Mouse (Mus musculus) c-Kit-positive CD71-positive TER-119-negative erythroid progenitor cells, embryonic 14.5 days (primary cell): Measurements from ENCODE around the gene Mgat4d.
"Not testable (repeated sequence)": the region's sequence is repeated elsewhere in the genome, so short reads cannot be mapped to it uniquely, and the experiment has no call there.

Experiments used
- DNase-seq: peaks from one replicate; pipeline ENCODE4 v3.0.0-alpha.2; 2013; ENCODE audit warnings: low read depth

Mgat4d gene

GRCm38 (mm10) chr8:83348263-83348662, at the start of gene Mgat4d:
Gene Mgat4d (plus strand): TSS chr8:83348471.
- DNase-seq = no peak

- peak; percentile 3 for DNase-seq
Observed at GRCm38 (mm10) chr8:83300135-83300534, 48.1 kb upstream of the Mgat4d start.

GRCm38 (mm10) chr8:83304946-83305345, 43.3 kb upstream of the Mgat4d start:
- no peak for DNase-seq

DNA sequence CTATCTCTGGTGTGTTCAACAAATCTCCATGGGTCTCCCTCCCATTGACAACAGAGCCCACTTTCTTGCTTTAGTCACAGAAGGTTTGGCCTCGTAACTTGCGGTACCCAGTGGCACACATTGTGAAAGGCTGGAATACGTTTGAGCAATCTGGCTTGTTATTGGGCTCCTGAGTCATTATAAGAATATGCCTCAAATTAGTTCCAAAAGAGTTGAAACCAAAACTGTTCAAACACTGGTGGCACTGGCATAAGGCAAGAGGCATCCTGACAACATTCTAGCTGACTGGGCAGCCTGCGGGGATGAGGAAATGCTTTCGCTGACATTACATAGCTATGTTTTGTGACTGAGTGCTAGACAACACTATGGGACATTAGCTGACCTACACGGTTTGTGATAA, 38.4 kb upstream of the Mgat4d start:
- no peak for DNase-seq

DNA sequence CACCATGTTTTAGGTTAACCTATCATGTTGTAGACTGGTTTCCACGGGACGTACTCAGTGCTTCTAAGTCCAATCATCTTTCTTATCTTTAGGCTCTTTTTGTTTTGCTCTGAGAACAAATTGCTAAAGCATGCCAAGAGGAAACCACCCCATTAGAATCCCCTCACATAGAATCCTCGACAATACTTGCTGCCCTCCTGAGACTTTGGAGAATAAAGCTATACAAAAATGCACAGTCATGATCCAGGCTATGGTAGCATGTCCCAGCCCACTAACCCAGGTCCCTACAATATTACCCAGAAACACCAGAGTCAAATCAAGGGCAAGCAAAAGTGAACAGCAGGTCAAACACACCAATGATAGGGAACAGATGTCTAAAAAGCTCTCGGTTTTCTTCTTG, 33.2 kb upstream of the Mgat4d start:
- not testable (repeated sequence) for DNase-seq

- DNase-seq = no peak
Observed at GRCm38 (mm10) chr8:83315691-83316090, 32.6 kb upstream of the Mgat4d start.

GRCm38 (mm10) chr8:83320543-83320942, 27.7 kb upstream of the Mgat4d start:
- DNase-seq = no peak

DNA sequence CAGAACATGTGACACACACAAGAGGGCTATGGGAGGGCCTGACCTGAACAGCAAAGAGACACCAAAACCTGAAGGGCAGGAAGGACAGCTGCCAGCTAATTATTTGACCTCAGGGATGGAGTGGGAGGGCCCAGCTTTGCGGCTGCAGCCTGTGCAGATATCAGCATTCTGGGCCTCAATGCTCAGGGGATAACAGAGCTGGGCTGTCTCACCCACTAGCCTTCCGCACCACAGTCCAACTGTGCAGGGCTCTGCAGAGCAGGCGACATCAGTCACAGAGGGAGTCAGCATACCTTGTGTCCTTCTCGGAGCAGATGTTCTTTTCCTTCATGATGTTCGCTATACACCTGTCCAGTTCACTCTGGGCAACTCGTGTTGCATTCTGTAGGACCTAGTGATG, 25.9 kb upstream of the Mgat4d start:
- no peak for DNase-seq

GRCm38 (mm10) chr8:83323056-83323455, 25.2 kb upstream of the Mgat4d start:
- peak; percentile 15 for DNase-seq

DNA sequence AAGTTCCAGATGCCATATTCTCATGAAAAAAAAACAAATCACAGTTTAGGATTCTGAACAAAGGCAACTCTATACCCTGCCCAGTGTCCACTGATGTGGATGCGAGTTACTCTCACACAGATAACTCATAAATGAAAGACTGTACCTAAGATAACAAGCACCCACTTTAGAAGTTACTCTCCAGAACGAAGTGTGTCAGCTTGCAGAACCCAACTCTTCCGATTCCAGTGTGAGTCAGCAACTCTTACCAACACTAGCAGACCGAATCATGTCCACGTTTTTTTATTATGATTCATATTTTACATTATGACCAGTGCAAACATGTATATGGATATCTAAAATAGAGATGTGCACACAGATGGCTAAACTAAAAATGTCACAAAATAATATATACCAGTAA, 20.4 kb upstream of the Mgat4d start:
- no peak for DNase-seq

DNA sequence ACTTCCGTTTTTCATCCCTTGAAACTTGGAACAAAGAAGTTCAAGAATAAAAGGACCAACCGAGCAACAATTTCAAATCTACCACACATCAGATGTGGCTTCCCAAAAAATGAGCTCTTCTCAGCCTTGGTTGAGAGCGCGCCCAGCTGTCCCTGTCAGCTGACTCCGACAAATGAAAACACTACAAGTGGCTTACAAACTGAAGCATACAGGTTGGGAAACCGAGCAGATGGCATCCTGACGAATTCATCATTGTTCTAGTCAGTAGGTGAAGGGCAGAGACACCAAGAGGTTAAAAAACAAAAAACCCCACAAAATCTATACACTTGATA, 16.7 kb upstream of the Mgat4d start:
- no peak for DNase-seq

GRCm38 (mm10) chr8:83331899-83332697, 16.2 kb upstream of the Mgat4d start, which contains the start of gene Elmod2:
Gene Elmod2 (minus strand): TSS chr8:83332486.
- DNase-seq = peak; percentile 89

DNA sequence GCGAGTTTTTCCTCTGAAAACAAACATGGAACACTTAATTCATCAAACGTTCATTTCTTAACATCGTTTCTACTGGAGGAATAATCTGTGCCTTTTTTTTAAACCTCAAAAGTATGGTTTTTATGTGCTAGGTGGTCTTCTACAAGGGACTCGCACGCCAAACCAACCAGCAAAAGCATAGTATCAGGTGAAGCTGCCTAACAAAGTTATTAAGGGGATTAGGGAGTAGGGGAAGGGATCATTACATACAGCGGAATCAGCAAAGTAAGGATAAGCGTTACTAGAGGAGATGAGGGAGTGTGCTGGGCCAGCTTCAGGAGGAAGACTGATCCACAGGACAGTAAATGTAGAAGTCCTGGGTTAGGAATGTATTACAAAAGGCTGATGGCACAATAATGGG, 15.4 kb upstream of the Mgat4d start:
- DNase-seq = no peak

DNA sequence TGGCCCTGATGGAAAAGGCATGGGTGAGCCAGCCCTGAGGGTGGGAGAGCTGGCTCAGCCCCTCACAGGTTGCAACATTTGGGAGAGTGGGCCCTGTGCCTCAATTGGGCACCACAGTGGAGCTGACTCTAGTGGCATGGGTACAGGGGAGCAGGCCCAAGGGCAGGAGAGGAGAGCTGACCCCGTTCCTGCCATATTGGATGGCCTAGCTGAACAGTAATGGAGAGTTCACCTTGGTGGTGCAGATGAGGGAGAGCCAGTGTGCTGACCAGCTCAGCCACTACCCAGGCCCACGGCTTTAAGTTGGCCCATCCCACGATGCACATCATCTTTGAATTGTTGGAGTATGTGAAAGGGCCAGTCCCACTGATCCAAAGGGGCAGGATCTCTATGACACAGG, 6.2 kb upstream of the Mgat4d start:
- no peak for DNase-seq

DNA sequence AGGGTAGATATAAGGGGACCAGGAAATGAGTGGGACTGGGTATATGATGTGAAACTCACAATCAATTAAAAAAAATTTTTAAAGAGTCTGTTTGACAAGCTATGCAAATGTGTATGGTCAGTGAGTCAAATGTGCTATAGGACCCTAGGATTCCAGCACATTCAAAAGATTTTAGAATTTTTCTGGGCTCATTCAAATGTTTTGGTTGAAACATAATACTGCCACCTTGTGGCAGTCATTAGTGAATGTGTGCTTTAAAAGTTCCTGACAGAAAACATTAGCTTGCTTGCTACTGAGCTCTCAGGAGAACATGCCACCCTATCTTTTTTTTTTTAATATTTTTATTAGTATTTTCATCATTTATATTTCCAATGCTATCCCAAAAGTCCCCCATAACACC, 5.6 kb upstream of the Mgat4d start:
- DNase-seq = peak; percentile 9

GRCm38 (mm10) chr8:83351315-83351714, 3.0 kb downstream of the Mgat4d start:
- DNase-seq = no peak

- DNase-seq = no peak
Observed at GRCm38 (mm10) chr8:83363156-83363769, 15.0 kb downstream of the Mgat4d start.

- no peak for DNase-seq
Observed at GRCm38 (mm10) chr8:83377231-83377630, 29.0 kb downstream of the Mgat4d start.

- no peak for DNase-seq
Observed at GRCm38 (mm10) chr8:83380141-83380540, 31.9 kb downstream of the Mgat4d start.

GRCm38 (mm10) chr8:83381016-83381415, 32.7 kb downstream of the Mgat4d start:
- no peak for DNase-seq

DNA sequence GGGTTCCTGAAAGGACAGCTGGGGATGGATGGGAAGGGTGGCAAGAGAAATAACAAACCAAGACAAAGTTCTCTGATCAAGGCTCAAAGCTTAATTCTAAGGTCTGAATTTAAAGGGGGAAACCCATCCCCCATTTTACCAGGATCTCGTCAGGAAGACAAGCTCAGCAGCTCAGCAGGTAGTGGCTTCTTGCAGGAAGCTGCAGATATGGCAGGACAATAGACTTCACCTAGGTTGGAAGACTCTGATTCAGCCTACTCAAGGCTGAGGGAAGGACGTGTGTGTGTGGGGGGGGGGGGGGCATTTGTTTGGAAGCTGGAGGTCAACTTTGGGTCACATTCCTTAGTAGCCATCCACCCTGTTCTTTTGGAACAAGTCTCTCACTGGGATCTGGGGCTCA, 34.6 kb downstream of the Mgat4d start:
- DNase-seq = no peak

- no peak for DNase-seq
Observed at GRCm38 (mm10) chr8:83389316-83390005, 41.2 kb downstream of the Mgat4d start, which contains the start of gene Clgn. Gene Clgn (plus strand): TSS chr8:83389867.
